In the genomic region with DNA sequence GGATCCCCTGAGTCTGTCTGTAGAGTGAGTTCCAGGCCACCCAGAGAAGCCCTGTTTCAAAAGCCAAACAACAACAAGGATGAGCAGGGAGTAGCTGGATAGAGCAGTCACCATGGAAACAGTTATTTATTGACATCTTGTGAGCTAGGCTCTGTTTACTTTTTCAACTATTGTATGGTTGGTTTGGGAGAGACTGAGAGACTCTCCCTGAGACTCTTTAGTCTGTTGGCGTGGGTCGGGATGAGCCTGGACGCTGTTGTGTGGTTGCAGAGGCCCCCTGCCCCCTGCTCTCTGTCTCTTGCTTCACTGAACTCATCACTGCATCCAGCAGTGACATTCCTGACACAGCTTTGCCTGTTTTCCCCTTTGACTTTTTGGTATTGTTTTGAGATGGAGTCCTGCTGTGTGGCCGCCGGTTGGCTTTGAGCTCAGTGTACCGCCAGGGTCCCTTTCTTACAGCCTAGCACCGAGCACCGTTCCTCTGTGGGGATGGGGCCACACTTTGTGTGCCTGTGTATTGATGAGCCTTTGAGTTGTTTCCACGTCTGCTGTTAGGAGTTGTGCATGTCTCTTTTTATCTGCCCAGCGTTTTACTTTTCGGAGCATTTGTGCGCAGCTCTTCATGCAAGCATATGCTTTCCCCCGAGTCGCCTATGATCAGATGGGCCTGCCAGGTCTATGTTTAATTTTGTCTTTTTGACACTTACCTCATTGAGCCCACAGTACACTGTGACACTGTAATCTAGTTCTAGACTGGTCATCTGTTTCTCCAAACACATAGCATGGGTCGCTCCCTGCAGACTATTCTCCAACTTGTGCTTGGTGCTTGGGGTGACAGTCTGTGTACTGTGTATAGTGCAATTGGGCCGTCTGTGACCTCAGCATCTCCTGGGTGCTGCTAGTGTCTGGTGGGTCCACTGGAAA, we compare ENCODE assay signal across 10 mouse cellular contexts. TPM values are rescaled to one million over a fixed set of nuclear protein-coding genes. Genes with fewer than 3 reads are reported as not detected.
DNase-seq lines count a peak whose midpoint lies in the region; ATAC-seq and TF ChIP-seq lines count a peak whose summit lies in the region.
"Had no signal": no experiment of that assay in that cellular context is flagged by ENCODE, and none has a peak within 500 bp of the region (broad histone marks: within the 10 kb centered on the region; RNA-seq: fewer than 3 reads in every experiment).

No protein-coding gene starts in this region.

- no peak for TF ChIP-seq EP300 in liver, postnatal 0 days (IDR thresholded peaks at IDR 0.05; ENCODE audit: low read depth)
- TF ChIP-seq EP300 in stomach, postnatal 0 days (optimal IDR thresholded peaks at IDR 0.05): no peak

- H3K9me3 ChIP-seq in liver, postnatal 0 days (ENCODE audit: low read length): no peaks in the 10 kb centered on the region
- H3K9me3 ChIP-seq in hindbrain, embryonic 16.5 days (ENCODE audit: control insufficient read depth, low read length): no peaks in the 10 kb centered on the region
- H3K9me3 ChIP-seq in stomach, postnatal 0 days (ENCODE audit: control insufficient read depth, low read length): no peaks in the 10 kb centered on the region

- peaks cover 3% of the 10 kb centered on the region; the same call in 1 of the 2 replicates for H3K4me1 ChIP-seq in liver, adult 2 months (ENCODE audit: control insufficient read depth, insufficient read depth, low read length)
- no peaks in the 10 kb centered on the region for H3K4me1 ChIP-seq in liver, postnatal 0 days (ENCODE audit: insufficient read depth)
- peaks cover 29% of the 10 kb centered on the region for H3K4me1 ChIP-seq in hindbrain, embryonic 16.5 days (ENCODE audit: control insufficient read depth, insufficient read depth, low read depth, low read length)
- H3K4me1 ChIP-seq in stomach, postnatal 0 days (replicated peaks; ENCODE audit: control insufficient read depth, insufficient read depth): no peaks in the 10 kb centered on the region

- H3K4me3 ChIP-seq in liver, adult 2 months (ENCODE audit: insufficient read depth, low read depth, low read length): no peak overlapping the region
- H3K4me3 ChIP-seq in liver, postnatal 0 days (ENCODE audit: low read depth, low read length): no peak overlapping the region
- H3K4me3 ChIP-seq in hindbrain, embryonic 16.5 days (ENCODE audit: low read length): no peak overlapping the region
- no peak overlapping the region for H3K4me3 ChIP-seq in stomach, postnatal 0 days (ENCODE audit: low read depth, low read length)
- H3K4me3 ChIP-seq: myocyte had no signal

- DNase-seq in cerebellum, adult 11-12 months: peak; percentile 49
- no peak for DNase-seq in cerebellum, adult 11 months
- DNase-seq in liver, adult 2 months (ENCODE audit: extremely low read depth, low read depth, low spot score): peak; percentile 34
- no peak for DNase-seq in liver, postnatal 0 days
- DNase-seq in stomach, postnatal 0 days (ENCODE audit: low spot score): no peak
- DNase-seq in c-Kit-positive CD71-positive TER-119-positive erythroid progenitor cells, embryonic 14.5 days (ENCODE audit: low spot score): no peak
- no peak for DNase-seq in layer of hippocampus, postnatal 36 days
- DNase-seq: adrenal gland, adult 2 months had no signal

- no peaks in the 10 kb centered on the region for H3K27me3 ChIP-seq in liver, adult 2 months (ENCODE audit: control insufficient read depth, insufficient read depth, low read length)
- no peaks in the 10 kb centered on the region for H3K27me3 ChIP-seq in liver, postnatal 0 days (ENCODE audit: insufficient read depth, low read length)
- H3K27me3 ChIP-seq in hindbrain, embryonic 16.5 days (replicated peaks; ENCODE audit: control insufficient read depth, insufficient read depth, low read length): no peaks in the 10 kb centered on the region
- H3K27me3 ChIP-seq in stomach, postnatal 0 days (ENCODE audit: control insufficient read depth, insufficient read depth, low read length): no peaks in the 10 kb centered on the region

- no peak for TF ChIP-seq POLR2A in liver, adult 2 months (IDR thresholded peaks at IDR 0.05; ENCODE audit: extremely low read depth, insufficient read depth, low read length)

- peaks cover 53% of the 10 kb centered on the region for H3K79me2 ChIP-seq in liver, adult 2 months (ENCODE audit: control insufficient read depth, insufficient read depth, low read length)

- no peak for ATAC-seq in liver, postnatal 0 days
- no peak for ATAC-seq in hindbrain, embryonic 16.5 days
- no peak for ATAC-seq in stomach, postnatal 0 days (ENCODE audit: low FRiP score, low TSS enrichment)

- H3K4me2 ChIP-seq in liver, postnatal 0 days (ENCODE audit: low read depth, low read length): no peak overlapping the region
- H3K4me2 ChIP-seq in hindbrain, embryonic 16.5 days (ENCODE audit: low read length): peak overlapping the region; percentile 16; the same call in 1 of the 2 replicates
- H3K4me2 ChIP-seq in stomach, postnatal 0 days (replicated peaks; ENCODE audit: low read depth): 0 out of 2 replicates have a peak overlapping the region, but pooled peaks have one; percentile 1

- TF ChIP-seq CTCF in liver, adult 2 months (IDR thresholded peaks at IDR 0.05; ENCODE audit: low read depth, low read length): no peak
- TF ChIP-seq CTCF in liver, postnatal 0 days (IDR thresholded peaks at IDR 0.05; ENCODE audit: low read depth): no peak
- TF ChIP-seq CTCF in stomach, postnatal 0 days (IDR thresholded peaks at IDR 0.05; ENCODE audit: low read depth): no peak

- 70% methylated on average over 16 of the region's 16 CpGs for WGBS in liver, adult 2 months
- whole genome bisulfite sequencing in liver, postnatal 0 days (ENCODE audit: insufficient replicate concordance): 67% methylated on average over 16 of the region's 16 CpGs
- WGBS in hindbrain, embryonic 16.5 days: 18% methylated on average over 16 of the region's 16 CpGs
- WGBS in stomach, postnatal 0 days: 64% methylated on average over 16 of the region's 16 CpGs

- H3K9ac ChIP-seq in liver, adult 2 months (ENCODE audit: low read depth, low read length): no peak overlapping the region
- no peak overlapping the region for H3K9ac ChIP-seq in liver, postnatal 0 days (replicated peaks)
- H3K9ac ChIP-seq in hindbrain, embryonic 16.5 days (ENCODE audit: low read depth, low read length): no peak overlapping the region
- no peak overlapping the region for H3K9ac ChIP-seq in stomach, postnatal 0 days (ENCODE audit: low read length)

- no peak overlapping the region for H3K27ac ChIP-seq in liver, adult 2 months (replicated peaks; ENCODE audit: insufficient read depth, low read depth, low read length)
- H3K27ac ChIP-seq in liver, postnatal 0 days (ENCODE audit: low read depth): no peak overlapping the region
- no peak overlapping the region for H3K27ac ChIP-seq in hindbrain, embryonic 16.5 days (ENCODE audit: low read depth, low read length)
- H3K27ac ChIP-seq in stomach, postnatal 0 days (replicated peaks): peak overlapping the region; percentile 69

- no peaks in the 10 kb centered on the region for H3K36me3 ChIP-seq in liver, adult 2 months (ENCODE audit: control insufficient read depth, insufficient read depth, low read length)
- H3K36me3 ChIP-seq in liver, postnatal 0 days (replicated peaks; ENCODE audit: insufficient read depth, low read length): 0 out of 2 replicates have a peak, but pooled peaks cover 3% of the 10 kb centered on the region
- H3K36me3 ChIP-seq in hindbrain, embryonic 16.5 days (ENCODE audit: control insufficient read depth, insufficient read depth, low read length): no peaks in the 10 kb centered on the region
- H3K36me3 ChIP-seq in stomach, postnatal 0 days (ENCODE audit: control insufficient read depth, insufficient read depth, low read length): no peaks in the 10 kb centered on the region

RNA-seq across cellular contexts. Expression of a gene that starts 7.9 kb away (rescaled TPM):
- total RNA-seq in liver, adult 2 months (2014; rRNA removed): 15.3 and 18.8 TPM in 2 replicates
- polyA plus RNA-seq in liver, adult 2 months (2012; rRNA removed): 11.7 and 17.4 TPM in 2 replicates
- polyA plus RNA-seq in liver, postnatal 0 days (2015; fragmentation: Nextera tagmentation; extraction: Ambion mirVana): 9.6 and 10.7 TPM in 2 replicates
- polyA plus RNA-seq in hindbrain, embryonic 16.5 days (2015; fragmentation: Nextera tagmentation; extraction: Ambion mirVana): 630 and 654 TPM in 2 replicates
- 55.7 and 56.7 TPM in 2 replicates for polyA plus RNA-seq in stomach, postnatal 0 days (2015; fragmentation: Nextera tagmentation; extraction: Ambion mirVana)
- 100 to 1,000 TPM; 672 to 713 TPM for total RNA-seq in layer of hippocampus, postnatal 36 days (2021)

RNA-seq across cellular contexts. Expression of a gene that starts 47.1 kb away (rescaled TPM):
- 1.1 and 2.6 TPM in 2 replicates for total RNA-seq in liver, adult 2 months (2014; rRNA removed)
- polyA plus RNA-seq in liver, adult 2 months (2012; rRNA removed): 4.4 and 4.6 TPM in 2 replicates
- polyA plus RNA-seq in liver, postnatal 0 days (2015; fragmentation: Nextera tagmentation; extraction: Ambion mirVana): 2.0 and 2.1 TPM in 2 replicates
- 3.3 and 4.2 TPM in 2 replicates for polyA plus RNA-seq in hindbrain, embryonic 16.5 days (2015; fragmentation: Nextera tagmentation; extraction: Ambion mirVana)
- 1.8 and 3.2 TPM in 2 replicates for polyA plus RNA-seq in stomach, postnatal 0 days (2015; fragmentation: Nextera tagmentation; extraction: Ambion mirVana)
- total RNA-seq in layer of hippocampus, postnatal 36 days (2021): 1 to 10 TPM; 3.4 to 4.5 TPM

RNA-seq across cellular contexts. Expression of a gene that starts 47.4 kb away (rescaled TPM):
- 63.3 and 75.6 TPM in 2 replicates for total RNA-seq in liver, adult 2 months (2014; rRNA removed)
- 65.5 and 72.8 TPM in 2 replicates for polyA plus RNA-seq in liver, adult 2 months (2012; rRNA removed)
- 53.3 and 60.0 TPM in 2 replicates for polyA plus RNA-seq in liver, postnatal 0 days (2015; fragmentation: Nextera tagmentation; extraction: Ambion mirVana)
- polyA plus RNA-seq in hindbrain, embryonic 16.5 days (2015; fragmentation: Nextera tagmentation; extraction: Ambion mirVana): 44.7 and 46.9 TPM in 2 replicates
- polyA plus RNA-seq in stomach, postnatal 0 days (2015; fragmentation: Nextera tagmentation; extraction: Ambion mirVana): 72.0 and 72.4 TPM in 2 replicates
- total RNA-seq in layer of hippocampus, postnatal 36 days (2021): 10 to 100 TPM; 20.8 to 25.4 TPM

RNA-seq across cellular contexts. Expression of a gene that starts 53.5 kb away (rescaled TPM):
- 21.3 and 24.3 TPM in 2 replicates for total RNA-seq in liver, adult 2 months (2014; rRNA removed)
- 58.2 and 78.4 TPM in 2 replicates for polyA plus RNA-seq in liver, adult 2 months (2012; rRNA removed)
- polyA plus RNA-seq in liver, postnatal 0 days (2015; fragmentation: Nextera tagmentation; extraction: Ambion mirVana): 21.5 and 22.1 TPM in 2 replicates
- 52.9 and 54.7 TPM in 2 replicates for polyA plus RNA-seq in hindbrain, embryonic 16.5 days (2015; fragmentation: Nextera tagmentation; extraction: Ambion mirVana)
- 41.8 and 42.8 TPM in 2 replicates for polyA plus RNA-seq in stomach, postnatal 0 days (2015; fragmentation: Nextera tagmentation; extraction: Ambion mirVana)
- total RNA-seq in layer of hippocampus, postnatal 36 days (2021): 10 to 100 TPM; 35.7 to 37.9 TPM

RNA-seq across cellular contexts. Expression of a gene that starts 53.5 kb away (rescaled TPM):
- 9.5 and 10.1 TPM in 2 replicates for total RNA-seq in liver, adult 2 months (2014; rRNA removed)
- 6.7 and 7.7 TPM in 2 replicates for polyA plus RNA-seq in liver, adult 2 months (2012; rRNA removed)
- 16.7 TPM in 2 replicates for polyA plus RNA-seq in liver, postnatal 0 days (2015; fragmentation: Nextera tagmentation; extraction: Ambion mirVana)
- polyA plus RNA-seq in hindbrain, embryonic 16.5 days (2015; fragmentation: Nextera tagmentation; extraction: Ambion mirVana): 65.3 and 65.7 TPM in 2 replicates
- polyA plus RNA-seq in stomach, postnatal 0 days (2015; fragmentation: Nextera tagmentation; extraction: Ambion mirVana): 34.9 and 36.9 TPM in 2 replicates
- total RNA-seq in layer of hippocampus, postnatal 36 days (2021): 10 to 100 TPM; 50.1 to 51.3 TPM

Comparison
In these comparisons a context has a peak if more than half of its experiments do, and no peak if none do; other contexts are left out.
1. DNase-seq: peak in cerebellum, adult 11-12 months (single experiment) and liver, adult 2 months (single experiment); none in cerebellum, adult 11 months (single experiment), liver, postnatal 0 days (single experiment), stomach, postnatal 0 days (single experiment), c-Kit-positive CD71-positive TER-119-positive erythroid progenitor cells, embryonic 14.5 days (single experiment) and layer of hippocampus, postnatal 36 days (0 of 2).
2. RNA of a gene that starts 7.9 kb away (polyA plus RNA-seq): 630 to 654 TPM in hindbrain, embryonic 16.5 days; 55.7 to 56.7 TPM in stomach, postnatal 0 days, 11.7 to 17.4 TPM in liver, adult 2 months and 9.6 to 10.7 TPM in liver, postnatal 0 days; every median in the first group is over 10 times any median in the second.